Mouse (Mus musculus) kidney, embryonic 16.5 days (tissue): ENCODE results near the gene Pam16. TPM values are rescaled to one million over a fixed set of nuclear protein-coding genes. Genes with fewer than 3 reads are reported as not detected.

ENCODE experiments used
- ATAC-seq: fragments of 200-750 bp; cut with Nextera tagmentation; 2 replicates; pipeline ENCODE4 v1.8.0; 2017; ENCODE audit warnings: moderate TSS enrichment; ENCODE audit not compliant: low FRiP score, low TSS enrichment
- H3K27ac ChIP-seq: fragments of 300-500 bp; sonication (generic); 2 replicates; pipeline ENCODE4 v1.5.1; 2014; ENCODE audit warnings: low read length
- H3K27me3 ChIP-seq: fragments of 300-500 bp; sonication (generic); 2 replicates; pipeline ENCODE4 v1.6.1; 2014; ENCODE audit warnings: low read length, control low read depth, mixed read lengths; ENCODE audit not compliant: insufficient read depth
- H3K36me3 ChIP-seq: fragments of 300-500 bp; sonication (generic); 2 replicates; pipeline ENCODE4 v1.6.1; 2014; ENCODE audit warnings: low read length, control low read depth, mixed read lengths; ENCODE audit not compliant: insufficient read depth
- H3K4me1 ChIP-seq: fragments of 300-500 bp; sonication (generic); 2 replicates; pipeline ENCODE4 v1.6.1; 2014; ENCODE audit warnings: low read length, control low read depth, mixed read lengths; ENCODE audit not compliant: insufficient read depth
- H3K4me2 ChIP-seq: fragments of 300-500 bp; sonication (generic); replicated peaks from 2 replicates; pipeline ENCODE4 v1.6.1; 2014; ENCODE audit warnings: low read depth, low read length
- H3K4me3 ChIP-seq: fragments of 300-500 bp; sonication (generic); 2 replicates; pipeline ENCODE4 v1.5.1; 2014; ENCODE audit warnings: mild to moderate bottlenecking, low read length
- H3K9ac ChIP-seq: fragments of 300-500 bp; sonication (generic); replicated peaks from 2 replicates; pipeline ENCODE4 v1.6.1; 2014; ENCODE audit warnings: low read length
- H3K9me3 ChIP-seq: fragments of 300-500 bp; sonication (generic); 2 replicates; pipeline ENCODE4 v1.6.1; 2016; ENCODE audit warnings: low read length, control low read depth
- WGBS: fragments of 180-500 bp; shearing (Covaris S2); extraction: QIAGEN DNeasy Blood & Tissue Kit; methylation state at CpG from one replicate; pipeline ENCODE4 v1.1.7; 2014; 5-methylcytosine and 5-hydroxymethylcytosine counted together
- polyA plus RNA-seq: library from polyadenylated mRNA; unstranded; fragments of >200 nt; fragmentation: Nextera tagmentation; extraction: Ambion mirVana; gene quantifications from 2 replicates; pipeline ENCODE4 v1.2.1, GENCODE M21; 2015

Pam16 gene
- polyA plus RNA-seq, 1 experiment from 2014 or later: 80.4 TPM

DNA sequence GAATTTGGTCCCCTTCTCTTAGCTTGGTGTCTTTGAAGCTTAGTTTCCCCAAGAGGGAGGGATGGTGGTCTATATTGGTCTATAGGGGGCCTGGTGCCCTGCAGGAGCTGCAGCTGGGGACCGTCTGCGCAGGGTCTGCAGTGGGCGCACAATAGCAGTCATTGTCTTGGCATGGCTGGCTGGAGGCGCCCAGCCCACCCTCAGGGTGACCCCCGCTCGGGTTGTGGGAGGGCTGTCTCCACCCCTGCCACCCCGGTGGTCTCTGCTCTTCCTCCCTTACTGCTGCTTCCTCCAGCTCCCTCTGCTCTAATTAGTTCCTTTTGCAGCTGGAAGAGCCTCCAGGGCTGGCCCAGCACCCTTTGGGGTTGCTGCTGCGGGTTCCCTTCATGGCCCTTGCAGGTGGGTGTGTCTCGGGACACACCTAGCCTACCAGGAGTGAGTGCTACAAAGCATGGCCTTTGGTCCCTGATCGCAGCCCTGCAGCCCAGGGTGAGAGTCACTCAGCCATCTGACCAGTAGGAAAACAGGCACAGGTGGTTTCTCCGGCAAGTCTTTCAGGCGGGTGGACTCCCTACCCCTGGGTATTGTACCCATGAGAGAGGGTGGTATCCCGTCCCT is 19.2 kb downstream of the Pam16 start:
- H3K9me3 ChIP-seq: no peaks in the 10 kb centered on the region
- H3K27me3 ChIP-seq: no peaks in the 10 kb centered on the region
- 38% methylated on average over 13 of the region's 13 CpGs for WGBS
- peak overlapping the region; percentile 41 for H3K27ac ChIP-seq
- no peak overlapping the region for H3K9ac ChIP-seq
- peaks cover 81% of the 10 kb centered on the region for H3K4me1 ChIP-seq
- H3K4me3 ChIP-seq: no peak overlapping the region
- peak overlapping the region; percentile 14; the same call in 1 of the 2 replicates for H3K4me2 ChIP-seq
- no peak for ATAC-seq
- H3K36me3 ChIP-seq: peaks cover 10% of the 10 kb centered on the region

DNA sequence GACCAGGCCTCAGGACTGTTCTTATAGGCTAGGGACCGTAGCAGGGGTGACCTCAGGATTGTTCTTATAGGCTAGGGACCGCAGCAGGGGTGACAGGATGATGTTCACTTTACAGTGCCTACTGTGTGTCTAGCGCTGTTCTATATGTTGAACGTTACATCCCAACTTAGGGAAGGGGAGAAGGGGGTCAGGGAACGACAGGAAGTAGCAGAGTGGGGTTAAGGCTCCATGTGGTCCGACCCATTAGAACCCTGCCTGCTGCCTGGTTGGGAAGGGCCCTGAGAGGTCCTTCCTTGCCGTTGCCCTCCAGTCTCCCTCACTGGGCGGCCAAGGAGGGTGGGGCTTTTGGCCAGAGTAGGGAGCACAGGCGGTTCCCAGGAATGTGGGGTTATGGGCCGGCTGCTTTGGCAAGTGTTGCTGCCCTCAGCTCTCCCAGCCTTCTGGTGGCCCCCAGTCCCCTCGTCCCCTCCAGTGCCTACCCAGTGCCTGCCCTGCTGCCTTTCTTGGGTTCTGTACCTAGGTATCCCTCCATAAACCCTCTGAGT is 20.4 kb downstream of the Pam16 start:
- 54% methylated on average over 11 of the region's 11 CpGs for WGBS
- H3K9me3 ChIP-seq: no peaks in the 10 kb centered on the region
- H3K36me3 ChIP-seq: no peaks in the 10 kb centered on the region
- H3K4me1 ChIP-seq: peaks cover 93% of the 10 kb centered on the region
- no peak overlapping the region for H3K4me2 ChIP-seq
- H3K9ac ChIP-seq: peak overlapping the region; percentile 25; the same call in 1 of the 2 replicates
- no peaks in the 10 kb centered on the region for H3K27me3 ChIP-seq
- no peak for ATAC-seq
- H3K27ac ChIP-seq: peak overlapping the region; percentile 95
- no peak overlapping the region for H3K4me3 ChIP-seq

DNA sequence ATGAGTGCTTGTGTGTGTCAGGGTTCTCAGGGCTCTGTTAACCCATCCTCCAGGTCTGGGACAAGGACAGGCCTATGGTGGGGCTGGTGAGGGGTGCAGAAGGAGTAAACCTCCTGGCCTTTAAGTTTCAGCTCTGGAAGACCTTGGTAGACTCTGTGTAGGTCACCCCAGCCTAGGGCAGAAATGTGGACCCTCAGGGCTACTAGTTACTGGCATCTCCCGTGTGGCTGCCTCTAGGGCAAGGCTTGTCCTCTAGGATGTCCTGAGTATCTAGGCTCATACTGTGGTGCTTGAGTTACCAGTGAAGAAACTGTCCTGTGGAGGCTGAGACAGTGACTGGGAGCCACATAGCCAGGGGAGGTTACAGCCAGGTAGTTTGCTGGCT is 21.3 kb downstream of the Pam16 start:
- peak overlapping the region; percentile 49; the same call in 1 of the 2 replicates for H3K9ac ChIP-seq
- peak overlapping the region; percentile 22; the same call in 1 of the 2 replicates for H3K4me2 ChIP-seq
- ATAC-seq: no peak
- H3K27ac ChIP-seq: peak overlapping the region; percentile 95
- H3K4me1 ChIP-seq: peaks cover 97% of the 10 kb centered on the region
- no peaks in the 10 kb centered on the region for H3K9me3 ChIP-seq
- H3K4me3 ChIP-seq: no peak overlapping the region
- 53% methylated on average over 1 of the region's 1 CpGs for WGBS
- no peaks in the 10 kb centered on the region for H3K27me3 ChIP-seq
- no peaks in the 10 kb centered on the region for H3K36me3 ChIP-seq

DNA sequence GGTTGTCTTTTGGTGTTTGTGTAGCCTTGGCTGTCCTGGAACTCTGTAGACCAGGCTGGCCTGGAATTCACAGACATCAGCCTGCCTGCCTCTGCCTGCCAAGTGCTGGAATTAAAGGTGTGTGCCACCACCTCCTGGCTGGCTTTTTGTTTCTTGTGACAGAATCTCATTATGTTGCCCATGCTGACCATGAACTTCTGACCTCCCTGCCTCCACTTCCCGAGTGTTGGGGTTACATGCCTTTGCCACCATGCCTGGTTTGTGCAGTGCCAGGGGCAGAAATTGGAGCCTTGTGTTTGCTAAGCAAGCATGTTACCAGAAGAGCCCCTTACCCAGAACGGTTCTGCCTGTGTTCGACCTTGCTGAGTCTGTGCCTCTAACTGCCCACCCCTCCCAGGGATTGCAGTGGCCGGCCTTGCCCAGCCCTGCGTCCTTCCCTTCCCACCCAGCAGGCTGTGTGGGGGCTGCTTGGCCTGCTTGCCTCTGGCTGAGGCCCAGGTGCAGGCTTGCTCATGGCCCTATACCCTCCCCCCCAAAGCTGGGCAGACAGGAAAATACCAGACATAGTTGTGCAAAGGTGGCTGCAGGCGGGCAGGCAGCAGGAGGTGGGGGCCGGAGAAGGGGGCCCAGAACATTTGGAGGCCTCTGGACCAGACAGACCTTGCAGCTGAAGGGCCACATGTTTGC is 21.9 kb downstream of the Pam16 start:
- Histone ChIP-seq H3K4me3 (no peak overlapping the region), H3K36me3 (no peaks in the 10 kb centered on the region), H3K4me1 (peaks cover 97% of the 10 kb centered on the region), H3K27ac (peak overlapping the region; percentile 95), H3K4me2 (peak overlapping the region; percentile 22), H3K9ac (peak overlapping the region; percentile 49), H3K27me3 (no peaks in the 10 kb centered on the region), H3K9me3 (no peaks in the 10 kb centered on the region)
- peak; percentile 70 for ATAC-seq
- 18% methylated on average over 7 of the region's 7 CpGs for WGBS

DNA sequence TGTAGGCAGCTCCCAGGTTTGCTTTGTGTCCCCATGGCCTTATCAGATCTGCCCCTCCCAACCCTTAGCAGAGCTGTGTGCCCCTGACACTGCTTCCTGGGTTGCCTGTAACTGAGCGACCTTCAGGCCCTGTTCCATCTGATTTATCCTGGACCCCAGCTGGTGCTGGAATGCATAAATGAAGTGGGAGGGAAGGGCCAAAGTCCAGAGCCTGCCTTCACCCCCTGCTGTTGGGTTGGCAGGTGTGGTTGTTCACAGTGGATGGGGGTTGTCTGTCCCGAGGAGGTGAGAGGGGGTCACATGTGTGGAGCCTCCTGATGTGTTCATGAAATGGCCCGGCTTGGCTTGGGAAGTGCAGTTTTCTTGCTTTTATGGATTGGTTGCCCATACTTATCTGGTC is 22.6 kb downstream of the Pam16 start:
- H3K9me3 ChIP-seq: no peaks in the 10 kb centered on the region
- 11% methylated on average over 3 of the region's 3 CpGs for WGBS
- peak overlapping the region; percentile 49 for H3K9ac ChIP-seq
- H3K36me3 ChIP-seq: no peaks in the 10 kb centered on the region
- H3K27me3 ChIP-seq: no peaks in the 10 kb centered on the region
- H3K4me2 ChIP-seq: peak overlapping the region; percentile 22; the same call in 1 of the 2 replicates
- no peak overlapping the region for H3K4me3 ChIP-seq
- H3K27ac ChIP-seq: peak overlapping the region; percentile 95
- peak; percentile 49 for ATAC-seq
- H3K4me1 ChIP-seq: peaks cover 98% of the 10 kb centered on the region

DNA sequence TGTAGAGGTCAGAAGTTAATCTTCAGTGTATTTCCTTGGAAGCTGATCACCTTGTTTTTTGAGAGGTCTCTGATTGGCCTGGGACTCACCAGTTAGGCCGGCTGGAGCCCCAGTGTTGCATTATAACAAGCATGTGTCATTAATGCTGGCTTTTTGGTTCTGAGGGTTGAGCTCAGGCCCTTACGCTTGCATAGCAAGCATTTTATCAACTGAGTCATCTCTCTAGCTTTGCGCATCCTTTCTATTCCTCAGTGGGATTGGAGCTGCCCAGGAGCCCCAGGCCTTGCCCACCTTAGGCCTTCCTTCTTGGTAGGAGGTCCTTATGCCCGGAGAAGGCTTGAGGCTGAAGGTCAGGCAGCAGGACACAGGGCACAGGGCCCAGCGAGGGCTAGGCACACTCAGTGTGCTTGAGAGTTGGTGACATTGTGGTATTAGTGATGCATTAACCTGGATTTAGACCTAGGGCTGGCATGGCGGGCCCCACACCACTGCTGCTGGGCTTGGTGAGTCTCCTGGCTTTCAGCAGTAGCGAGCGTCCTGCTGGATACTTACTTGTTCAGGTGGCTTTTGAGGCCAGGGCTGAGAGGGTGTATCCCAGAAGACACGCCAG is 24.0 kb downstream of the Pam16 start:
- 69% methylated on average over 9 of the region's 9 CpGs for WGBS
- Histone ChIP-seq H3K4me2 (peak overlapping the region; percentile 14; the same call in 1 of the 2 replicates), H3K36me3 (no peaks in the 10 kb centered on the region), H3K9ac (peak overlapping the region; percentile 40; the same call in 1 of the 2 replicates), H3K27ac (peak overlapping the region; percentile 95), H3K27me3 (no peaks in the 10 kb centered on the region), H3K4me3 (no peak overlapping the region), H3K9me3 (no peaks in the 10 kb centered on the region), H3K4me1 (peaks cover 98% of the 10 kb centered on the region)
- peak; percentile 10; the same call in 1 of the 2 replicates for ATAC-seq

DNA sequence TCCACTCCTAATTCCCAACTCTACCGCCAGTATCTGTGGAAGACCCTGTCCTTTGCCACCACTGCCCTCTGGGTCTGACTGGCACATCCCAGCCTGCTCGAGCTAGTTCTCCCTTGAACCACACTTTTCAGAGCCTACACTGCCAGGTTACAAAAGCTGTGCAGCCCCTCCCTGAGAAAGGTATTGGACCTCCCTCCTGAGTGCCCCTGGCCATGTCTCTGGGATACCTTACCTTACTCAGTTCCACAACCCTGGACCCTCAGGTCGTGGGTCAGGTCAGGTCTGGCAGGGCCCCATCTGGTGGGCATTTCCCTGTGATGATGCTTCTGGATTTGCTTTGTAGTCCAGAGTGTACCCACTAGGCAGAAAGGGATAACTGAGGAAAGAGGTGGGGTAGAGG is 25.2 kb downstream of the Pam16 start:
- no peak for ATAC-seq
- H3K27me3 ChIP-seq: no peaks in the 10 kb centered on the region
- 0 out of 2 replicates have a peak overlapping the region, but pooled peaks have one; percentile 10 for H3K9ac ChIP-seq
- no peaks in the 10 kb centered on the region for H3K9me3 ChIP-seq
- H3K4me1 ChIP-seq: peaks cover 92% of the 10 kb centered on the region
- no peaks in the 10 kb centered on the region for H3K36me3 ChIP-seq
- H3K27ac ChIP-seq: peak overlapping the region; percentile 57; the same call in 1 of the 2 replicates
- H3K4me3 ChIP-seq: no peak overlapping the region
- H3K4me2 ChIP-seq: no peak overlapping the region
- WGBS: 85% methylated on average over 3 of the region's 3 CpGs

DNA sequence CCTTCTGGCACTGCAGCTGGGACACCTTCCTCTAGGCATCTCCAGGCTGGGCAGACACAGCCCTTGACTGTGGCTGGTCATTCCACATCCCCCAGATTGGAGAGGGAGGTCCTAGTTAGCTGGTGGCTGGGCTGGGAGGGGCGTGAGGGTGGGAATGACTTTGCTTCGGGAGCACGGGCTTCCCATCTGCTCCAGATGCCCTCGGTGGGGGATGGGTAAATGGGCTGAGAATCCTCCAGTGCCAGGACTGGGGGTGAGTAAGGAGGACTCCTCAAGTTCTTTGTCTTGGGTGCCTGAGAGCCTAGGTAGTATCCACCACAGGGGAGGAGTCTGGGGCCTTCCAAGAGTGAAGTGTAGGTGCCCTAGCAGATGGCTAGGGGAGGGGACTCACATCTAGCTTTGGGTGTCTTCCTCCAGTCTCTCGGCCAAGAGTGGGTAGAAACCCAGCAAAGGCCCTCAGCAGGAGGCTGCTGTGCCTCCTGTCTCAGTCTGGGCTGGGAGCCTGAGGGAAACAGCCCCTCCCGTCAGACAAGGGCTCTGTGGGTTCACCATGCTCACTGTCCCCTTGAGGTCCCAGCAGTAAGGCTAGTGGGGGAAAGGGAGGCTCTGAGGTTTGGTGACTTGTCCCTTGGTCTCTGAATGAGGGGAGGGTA is 25.8 kb downstream of the Pam16 start:
- Histone ChIP-seq H3K4me3 (no peak overlapping the region), H3K4me1 (peaks cover 86% of the 10 kb centered on the region), H3K27me3 (no peaks in the 10 kb centered on the region), H3K9me3 (no peaks in the 10 kb centered on the region), H3K4me2 (peak overlapping the region; percentile 35), H3K9ac (peak overlapping the region; percentile 47), H3K36me3 (no peaks in the 10 kb centered on the region), H3K27ac (peak overlapping the region; percentile 62)
- WGBS: 20% methylated on average over 6 of the region's 6 CpGs
- no peak for ATAC-seq

DNA sequence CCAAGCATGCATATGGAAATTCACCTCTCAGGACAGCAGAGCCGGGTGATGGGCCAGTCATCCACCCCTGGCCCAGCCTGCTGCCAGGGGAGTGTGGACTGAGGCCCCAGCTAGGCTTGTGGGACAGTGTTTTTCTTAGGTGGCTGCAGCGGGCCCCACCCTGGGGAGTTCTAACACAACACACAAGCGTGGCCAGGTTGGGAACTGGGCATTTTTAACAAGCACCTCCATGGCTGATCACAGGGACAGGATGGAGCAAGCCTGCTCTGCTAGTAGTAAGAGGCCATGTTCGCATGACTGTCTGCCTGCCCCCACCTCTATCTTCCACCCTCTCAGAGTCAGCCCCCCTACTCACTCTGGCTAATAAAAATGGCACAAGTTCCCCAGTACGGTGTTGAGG is 26.7 kb downstream of the Pam16 start:
- WGBS: 44% methylated on average over 5 of the region's 5 CpGs
- Histone ChIP-seq H3K4me2 (peak overlapping the region; percentile 91; the same call in 1 of the 2 replicates), H3K27ac (no peak overlapping the region), H3K27me3 (no peaks in the 10 kb centered on the region), H3K4me1 (peaks cover 85% of the 10 kb centered on the region), H3K36me3 (no peaks in the 10 kb centered on the region), H3K4me3 (no peak overlapping the region), H3K9me3 (no peaks in the 10 kb centered on the region), H3K9ac (0 out of 2 replicates have a peak overlapping the region, but pooled peaks have one; percentile 47)
- ATAC-seq: no peak
